ENCODE assay signal across 9 mouse cellular contexts in the genomic region with DNA sequence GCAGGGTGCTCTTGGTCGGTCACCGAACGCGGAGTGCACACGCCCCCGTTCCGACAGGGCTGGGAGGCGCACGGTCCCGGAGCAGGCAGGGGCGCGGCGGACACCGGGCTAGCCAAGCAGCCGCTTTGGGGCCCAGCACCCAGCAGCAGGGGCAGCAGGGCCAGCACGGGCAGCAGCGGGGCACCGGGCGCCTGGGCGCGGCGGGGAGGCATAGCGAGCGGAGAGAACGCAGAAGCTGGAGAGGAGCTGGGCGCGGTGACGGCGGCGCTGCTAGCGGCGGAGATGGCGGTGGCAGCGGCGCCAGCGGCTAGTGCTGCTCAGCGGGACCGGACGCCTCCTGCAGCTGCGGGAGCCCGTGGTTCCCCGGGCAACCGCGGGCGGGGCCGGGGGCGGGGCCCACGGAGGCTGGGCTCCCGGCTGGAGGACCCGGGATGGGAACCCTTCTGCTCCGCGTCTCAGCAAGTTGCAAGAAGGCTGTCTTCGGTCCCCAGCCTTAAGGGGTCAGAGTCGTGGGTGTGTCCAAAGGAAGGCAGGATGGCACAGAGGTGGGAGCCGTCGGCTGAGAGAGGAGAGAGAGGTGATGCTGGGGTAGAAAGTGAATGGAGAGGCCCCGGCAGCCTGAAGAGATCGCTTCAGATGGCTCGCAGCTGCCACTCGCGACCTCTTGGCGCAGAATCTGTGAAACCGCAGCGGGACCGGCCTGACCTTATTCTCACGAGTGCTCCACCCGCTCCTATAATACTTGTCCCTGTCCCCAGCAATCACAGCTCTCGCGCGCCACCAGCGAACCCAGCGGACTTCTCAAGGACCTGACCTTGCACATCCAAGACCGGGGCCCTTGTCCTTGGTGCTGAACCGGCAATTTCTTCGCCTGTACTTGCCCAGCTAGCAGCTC. TPM values are rescaled to one million over a fixed set of nuclear protein-coding genes. Genes with fewer than 3 reads are reported as not detected.
DNase-seq lines count a peak whose midpoint lies in the region; ATAC-seq lines count a peak whose summit lies in the region.
"Had no signal": no experiment of that assay in that cellular context is flagged by ENCODE, and none has a peak within 500 bp of the region (broad histone marks: within the 10 kb centered on the region; RNA-seq: fewer than 3 reads in every experiment).

A gene (minus strand): TSS at position 705 of the 895 bp plus-strand sequence.

- H3K4me1 ChIP-seq in intestine, embryonic 15.5 days (replicated peaks), result peaks cover 11% of the 10 kb centered on the region

- intact Hi-C loops in left cerebral cortex, postnatal 25 days (cut with DNase I), result loop anchor here (5.0 to 10.0 kb wide), 7 partner anchors 78 to 1511 kb away; no protein-coding TSS in a partner anchor

- peak; percentile 91 for DNase-seq in adrenal gland, postnatal 10 days
- DNase-seq in embryo, embryonic 11.5 days (ENCODE audit: low read depth, low spot score), result peak; percentile 81
- peak; percentile 62 to 86 for DNase-seq in gastrocnemius, postnatal 4 days (ENCODE audit: low spot score in 2 of 2)
- DNase-seq in left cerebral cortex, postnatal 25 days (ENCODE audit: low spot score in 2 of 2), result peak; percentile 73 to 83
- DNase-seq in right cerebral cortex, postnatal 36 days (ENCODE audit: low spot score in 2 of 2), result peak; percentile 51 to 70

- peak; percentile 97 for ATAC-seq in intestine, embryonic 15.5 days
- peak; percentile 91 for ATAC-seq in megakaryocyte-erythroid progenitor cell, adult 5-6 weeks (replicated peaks; ENCODE audit: low FRiP score, low TSS enrichment, poor library complexity, severe bottlenecking)
- ATAC-seq in activated CD4-positive, CD25-positive, alpha-beta regulatory T cell, adult 4 months, result no peak

- no peak within 1 kb of the TSS for H3K27ac ChIP-seq in intestine, embryonic 15.5 days

- H3K4me2 ChIP-seq in intestine, embryonic 15.5 days (replicated peaks), result peak within 1 kb of the TSS; percentile 90

- no peaks in the 10 kb centered on the region for H3K9me3 ChIP-seq in intestine, embryonic 15.5 days

- WGBS in intestine, embryonic 15.5 days, result under 1% methylated on average over 74 of the region's 75 CpGs

- H3K36me3 ChIP-seq in intestine, embryonic 15.5 days, result no peaks in the 10 kb centered on the region

- H3K4me3 ChIP-seq in intestine, embryonic 15.5 days (replicated peaks), result peak within 1 kb of the TSS; percentile 45

- no peak within 1 kb of the TSS for H3K9ac ChIP-seq in intestine, embryonic 15.5 days

- H3K27me3 ChIP-seq in intestine, embryonic 15.5 days (replicated peaks), result peaks cover 22% of the 10 kb centered on the region

RNA-seq across cellular contexts. Expression of the gene that starts here (rescaled TPM):
- 1 to 10 TPM; 2.7 to 5.7 TPM for total RNA-seq in adrenal gland, postnatal 10 days (2021)
- total RNA-seq in gastrocnemius, postnatal 4 days (2021), result 1 to 10 TPM; 1.8 to 3.5 TPM
- 3.9 and 4.1 TPM in 2 replicates for polyA plus RNA-seq in intestine, embryonic 15.5 days (2015; fragmentation: Nextera tagmentation; extraction: Ambion mirVana)
- 100 to 1,000 TPM; 149 to 162 TPM for total RNA-seq in left cerebral cortex, postnatal 25 days (2021)
- total RNA-seq in megakaryocyte-erythroid progenitor cell, adult 5-6 weeks (2014; fragmentation: Nextera tagmentation), result not detected in 2 replicates
- not detected in 2 replicates for total RNA-seq in megakaryocyte-erythroid progenitor cell, adult 5-6 weeks (2017)
- polyA plus RNA-seq in activated CD4-positive, CD25-positive, alpha-beta regulatory T cell, adult 4 months (2017; shearing (Covaris generic)), result not detected
- total RNA-seq: neutrophil, adult 5-6 weeks had no signal

Comparison
In these comparisons a context has a peak if more than half of its experiments do, and no peak if none do; other contexts are left out.
1. RNA of the gene that starts here (total RNA-seq): 149 to 162 TPM in left cerebral cortex, postnatal 25 days; 2.7 to 5.7 TPM in adrenal gland, postnatal 10 days, 1.8 to 3.5 TPM in gastrocnemius, postnatal 4 days and not detected in megakaryocyte-erythroid progenitor cell, adult 5-6 weeks; every median in the first group is over 10 times any median in the second.
2. Peak in ATAC-seq in megakaryocyte-erythroid progenitor cell, adult 5-6 weeks; RNA of the gene not detected or under 1 TPM.
3. Peak in every context shown above with its lines, with median percentiles within 50 percentile points of each other: DNase-seq.